Mouse (Mus musculus): ENCODE measurements around the gene Hnrnpm. TPM values are rescaled to one million over a fixed set of nuclear protein-coding genes. Genes with fewer than 3 reads are reported as not detected.
A peak's percentile ranks its signal among the peaks of the same experiment; 100 is the strongest.
"Not testable (repeated sequence)": the region's sequence is repeated elsewhere in the genome, so short reads cannot be mapped to it uniquely, and the experiment has no call there.

Hnrnpm gene
- 100 to 1,000 TPM; 297 to 326 TPM for polyA plus RNA-seq (2017; shearing (Covaris generic))

DNA sequence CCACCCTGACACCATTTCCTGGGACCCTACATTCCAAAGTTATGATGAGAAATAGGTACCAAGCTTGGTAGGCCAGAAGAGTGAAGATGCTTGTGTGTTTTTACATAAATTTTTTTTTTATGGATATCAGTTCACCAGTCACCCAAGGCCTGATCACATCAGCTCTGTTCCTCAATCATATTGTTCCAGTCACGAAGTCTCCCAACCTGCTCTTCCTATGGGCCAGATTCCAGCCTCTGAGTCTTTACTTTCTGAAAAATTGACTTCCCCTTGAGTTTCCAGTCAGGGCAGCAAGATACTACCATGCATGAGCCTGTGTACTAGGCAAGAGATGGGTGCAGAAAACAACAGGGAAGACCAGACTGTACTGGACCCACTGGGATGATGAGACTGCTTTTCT, at the start of gene Hnrnpm:
Gene Hnrnpm, minus strand, starts transcription at position 101 of the 400 bp plus-strand sequence.
- no peak for ATAC-seq

DNA sequence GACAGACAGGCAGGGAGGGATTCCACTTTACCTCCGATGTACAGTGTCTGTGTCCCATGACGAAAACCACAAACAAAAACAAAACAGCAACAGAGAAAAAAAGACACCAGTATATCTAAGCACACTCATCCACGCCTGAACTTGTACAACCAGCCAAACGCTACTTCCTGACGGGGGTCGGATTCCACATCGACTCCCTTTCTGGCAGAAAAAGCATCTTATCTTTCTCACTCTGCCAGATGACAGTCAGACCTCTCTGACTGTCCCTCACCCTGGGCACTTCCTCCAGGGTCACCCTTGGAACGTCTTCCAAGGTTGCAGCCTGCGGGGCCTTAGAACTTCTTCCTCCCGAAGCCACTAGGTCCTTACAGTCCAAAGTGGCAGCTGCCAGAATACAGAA, 46.9 kb upstream of the Hnrnpm start:
- not testable (repeated sequence) for ATAC-seq

DNA sequence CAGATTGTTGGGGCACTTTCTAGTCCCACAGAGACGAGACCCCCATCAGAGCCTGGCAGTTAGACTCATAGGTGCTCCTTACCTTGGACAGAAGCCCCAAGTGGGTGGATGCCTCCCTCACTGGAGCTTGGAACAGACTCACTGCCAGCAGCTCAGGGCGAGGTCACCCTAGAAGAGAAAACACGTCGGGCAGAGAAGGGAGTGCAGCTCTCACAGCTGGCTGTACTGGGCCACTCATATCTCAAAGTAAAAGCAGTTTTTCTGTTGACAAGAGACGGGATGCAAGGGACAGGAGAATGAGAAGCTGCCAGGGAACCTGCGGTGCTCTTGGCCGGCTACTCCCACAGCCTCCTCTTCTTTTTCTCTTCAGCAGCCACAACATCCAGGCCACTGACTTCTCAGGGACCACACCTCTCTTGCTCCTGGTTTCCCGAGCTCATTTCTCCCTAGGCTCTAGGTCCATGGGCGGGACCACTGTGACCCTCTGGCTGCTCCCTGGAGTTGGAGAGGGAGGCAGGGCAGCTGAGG, 46.0 kb upstream of the Hnrnpm start:
- ATAC-seq, result not testable (repeated sequence)

DNA sequence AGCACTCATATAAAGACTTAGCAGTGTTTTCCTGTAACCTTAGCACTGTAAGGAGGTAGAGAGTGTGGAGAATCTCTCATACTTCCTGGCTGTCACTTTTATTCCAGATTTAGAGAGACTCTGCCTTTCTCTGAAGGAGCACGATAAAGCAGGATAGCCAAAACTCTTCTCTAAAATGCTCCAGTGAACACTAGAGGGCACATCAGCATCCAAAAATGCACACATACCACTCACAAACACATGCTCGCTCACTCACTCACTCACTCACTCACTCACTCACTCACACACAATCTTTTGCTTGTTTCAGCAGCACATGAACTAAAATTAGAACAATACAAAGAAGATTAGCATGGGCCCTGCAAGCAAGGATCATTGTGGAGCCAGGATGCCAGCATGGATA, 42.6 kb upstream of the Hnrnpm start:
- ATAC-seq, result no peak

- no peak for ATAC-seq
Observed at GRCm38 (mm10) chr17:33728396-33728795, 41.7 kb upstream of the Hnrnpm start.

- no peak for ATAC-seq
Observed at GRCm38 (mm10) chr17:33719736-33720378, 33.2 kb upstream of the Hnrnpm start.

- ATAC-seq, result no peak
Observed at GRCm38 (mm10) chr17:33718944-33719725, 32.5 kb upstream of the Hnrnpm start.

DNA sequence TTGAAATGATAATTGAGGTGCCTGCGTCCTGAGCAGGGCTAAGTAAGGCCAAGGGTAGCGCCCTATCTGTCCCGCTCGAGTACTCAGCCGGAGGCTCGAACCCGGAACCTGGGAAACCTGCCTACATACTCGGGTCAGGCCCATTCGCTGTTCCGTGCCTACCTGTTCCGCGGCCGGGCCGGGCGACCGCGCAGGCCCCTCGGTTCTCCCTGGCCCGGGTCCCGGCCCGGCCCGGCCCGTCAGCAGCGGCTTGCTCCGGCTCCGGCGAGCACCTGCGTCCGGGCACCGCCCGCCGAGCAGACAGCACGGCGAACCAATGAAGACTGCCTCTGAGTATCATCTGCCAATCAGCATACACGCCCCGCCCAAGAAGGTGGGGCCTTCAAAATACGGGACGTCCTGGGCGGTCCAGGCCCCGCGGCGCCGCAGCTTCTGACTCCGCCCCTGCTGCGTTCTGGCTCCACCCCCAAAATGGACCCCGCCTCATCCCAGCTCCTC, 31.8 kb upstream of the Hnrnpm start, which contains the start of gene March2:
Gene March2, minus strand, starts transcription at position 287 of the 498 bp plus-strand sequence.
- peak; percentile 100 for ATAC-seq

DNA sequence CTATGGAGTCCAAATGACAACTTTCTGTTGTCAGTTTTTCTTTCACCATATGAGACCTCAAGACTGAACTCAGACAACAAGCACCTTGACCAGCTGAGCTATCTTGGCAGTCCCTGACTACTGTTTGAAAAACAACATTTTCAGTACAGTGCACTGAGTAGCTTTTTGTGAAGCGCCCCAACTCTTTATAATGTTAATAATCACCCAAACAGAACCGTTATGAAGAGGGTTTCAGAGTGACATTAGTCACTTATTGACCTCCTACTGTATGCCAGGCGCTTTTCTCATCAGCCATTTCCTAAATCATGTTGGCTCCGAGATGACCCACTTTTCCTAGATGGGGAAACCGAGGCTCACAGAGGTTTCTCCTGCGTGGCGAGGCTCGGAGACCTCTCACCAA, 31.3 kb upstream of the Hnrnpm start:
- ATAC-seq, result no peak

- ATAC-seq, result no peak
Observed at GRCm38 (mm10) chr17:33717246-33717645, 30.6 kb upstream of the Hnrnpm start.

DNA sequence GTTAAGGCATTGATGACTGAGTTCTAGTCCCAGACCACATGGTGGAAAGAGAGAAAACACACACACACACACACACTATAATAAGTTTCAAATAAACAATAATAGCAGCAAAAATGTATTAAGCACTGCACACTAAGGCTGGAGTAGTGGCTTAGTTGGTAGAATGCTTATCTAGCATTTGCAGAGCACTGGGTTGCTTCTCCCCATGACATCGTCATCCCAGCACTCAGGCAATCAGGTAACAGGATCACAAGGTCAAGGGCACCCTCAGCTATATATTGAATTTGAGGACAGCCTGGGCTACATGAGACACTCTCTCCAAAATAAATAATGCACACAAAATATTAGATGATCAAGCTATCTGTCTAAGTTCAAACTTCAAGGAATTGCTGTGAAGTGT, 28.1 kb upstream of the Hnrnpm start:
- no peak for ATAC-seq

DNA sequence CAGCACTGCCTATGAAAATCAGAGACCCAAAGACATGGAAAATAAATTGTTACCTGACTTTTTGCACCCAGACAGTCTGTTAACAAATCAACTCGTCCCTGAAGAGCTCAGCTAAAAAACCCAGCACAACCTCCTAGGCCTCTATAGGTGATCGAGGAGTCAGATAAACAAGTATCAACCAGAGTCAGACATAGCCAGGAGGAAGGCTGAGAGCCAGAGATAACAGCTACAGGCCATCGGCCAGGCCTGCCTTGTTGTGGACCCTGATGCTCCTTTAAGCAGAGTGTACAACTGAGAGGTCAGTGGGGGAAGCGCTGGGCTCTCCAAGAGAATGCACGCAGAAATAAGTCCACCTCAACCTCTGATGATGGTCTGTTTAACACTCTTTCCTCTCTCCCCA, 26.6 kb upstream of the Hnrnpm start:
- no peak for ATAC-seq

GRCm38 (mm10) chr17:33709834-33710233, 23.2 kb upstream of the Hnrnpm start:
- ATAC-seq, result no peak

- no peak for ATAC-seq
Observed at GRCm38 (mm10) chr17:33703091-33703490, 16.4 kb upstream of the Hnrnpm start.

DNA sequence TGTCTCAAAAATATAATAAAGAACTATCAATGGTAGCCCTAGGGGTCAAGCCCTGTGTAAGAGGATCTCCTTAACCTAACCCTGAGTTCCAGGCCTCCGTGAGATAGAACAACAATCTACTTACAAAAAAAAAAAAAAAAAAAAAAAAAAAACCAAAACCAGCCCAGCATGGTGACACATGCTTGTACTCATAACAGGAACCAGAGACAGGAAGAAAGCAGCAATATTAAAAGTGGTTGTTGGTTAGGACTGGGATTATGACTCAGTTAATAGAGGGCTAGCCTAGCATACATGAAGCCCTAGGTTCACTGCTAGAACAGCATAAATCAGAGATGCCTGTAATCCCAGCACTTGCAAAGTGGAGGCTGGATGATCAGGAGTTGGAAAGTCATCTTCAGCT, 15.5 kb upstream of the Hnrnpm start:
- no peak for ATAC-seq

GRCm38 (mm10) chr17:33695471-33695870, 8.8 kb upstream of the Hnrnpm start:
- no peak for ATAC-seq

- ATAC-seq, result peak; percentile 92
Observed at GRCm38 (mm10) chr17:33685249-33685653, 1.4 kb downstream of the Hnrnpm start.

GRCm38 (mm10) chr17:33684671-33685231, 1.9 kb downstream of the Hnrnpm start:
- ATAC-seq, result peak; percentile 69

DNA sequence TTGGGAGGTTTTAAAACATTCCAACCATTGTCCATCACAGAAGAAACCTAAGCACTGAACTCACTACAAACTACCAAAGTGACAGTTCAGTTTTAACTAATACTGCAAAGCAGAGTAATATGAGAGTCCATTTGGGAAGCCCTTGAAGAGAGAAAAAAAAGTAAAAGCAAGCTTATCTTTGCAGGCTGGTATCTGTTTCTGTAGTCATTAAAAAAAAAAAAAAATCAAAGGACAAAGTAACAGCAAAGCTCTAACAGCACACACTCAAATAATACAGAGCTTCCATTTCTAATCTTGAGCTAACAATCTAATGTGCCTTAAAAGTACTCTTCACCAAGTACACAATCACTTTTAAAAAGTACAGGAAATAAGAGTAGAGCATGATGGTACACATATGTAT, 4.9 kb downstream of the Hnrnpm start:
- no peak for ATAC-seq

- peak; percentile 53 for ATAC-seq
Observed at GRCm38 (mm10) chr17:33678771-33679170, 7.9 kb downstream of the Hnrnpm start.

- no peak for ATAC-seq
Observed at GRCm38 (mm10) chr17:33676086-33676485, 10.6 kb downstream of the Hnrnpm start.

DNA sequence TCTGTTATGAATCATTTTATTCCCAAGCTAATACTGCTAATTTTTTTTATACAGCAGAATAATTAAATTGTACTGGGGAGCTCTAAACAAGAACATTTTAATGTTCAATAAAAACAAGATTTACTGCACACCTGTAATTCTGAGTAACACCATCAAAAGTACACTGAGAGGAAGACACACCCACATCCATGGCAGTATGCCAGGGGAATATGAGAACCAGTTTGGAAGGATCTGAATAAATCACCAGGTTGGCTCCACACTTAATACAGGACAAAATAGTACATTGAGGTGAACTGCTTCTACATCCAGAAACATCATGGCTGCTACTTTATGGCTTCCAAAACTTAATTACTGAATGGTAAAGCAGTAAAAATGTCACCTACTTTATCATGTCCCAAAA, 11.2 kb downstream of the Hnrnpm start:
- ATAC-seq, result no peak

- ATAC-seq, result no peak
Observed at GRCm38 (mm10) chr17:33673837-33674236, 12.8 kb downstream of the Hnrnpm start.

Data from CD4-positive, CD25-positive, alpha-beta regulatory T cell, adult 4 months (primary cell).